9 mouse cellular contexts compared by ENCODE assay signal in genomic region chr4:137728399-137729154, GRCm38 (mm10).
DNase-seq lines count a peak whose midpoint lies in the region; ATAC-seq and TF ChIP-seq lines count a peak whose summit lies in the region.
"Had no signal": no experiment of that assay in that cellular context is flagged by ENCODE, and none has a peak within 500 bp of the region (broad histone marks: within the 10 kb centered on the region; RNA-seq: fewer than 3 reads in every experiment).

No protein-coding gene starts in this region.

- no peak overlapping the region for H3K27ac ChIP-seq in gastrocnemius, adult 2 months
- H3K27ac ChIP-seq in testis, adult 2 months (ENCODE audit: control insufficient read depth, insufficient read depth, low read depth, low read length), result no peak overlapping the region
- H3K27ac ChIP-seq in midbrain, postnatal 0 days (ENCODE audit: low read depth, low read length), result no peak overlapping the region
- H3K27ac ChIP-seq: liver, embryonic 15.5 days had no signal

- H3K27me3 ChIP-seq in testis, adult 2 months (ENCODE audit: control insufficient read depth, insufficient read depth, low read length), result no peaks in the 10 kb centered on the region
- no peaks in the 10 kb centered on the region for H3K27me3 ChIP-seq in midbrain, postnatal 0 days (ENCODE audit: insufficient read depth, low read length)

- TF ChIP-seq CTCF in gastrocnemius, adult 2 months (IDR thresholded peaks at IDR 0.05), result no peak
- TF ChIP-seq CTCF in testis, adult 2 months (IDR thresholded peaks at IDR 0.05; ENCODE audit: control insufficient read depth, insufficient read depth, insufficient replicate concordance, low read depth, low read length), result no peak
- no peak for TF ChIP-seq CTCF in midbrain, postnatal 0 days (IDR thresholded peaks at IDR 0.05)

- no peak for TF ChIP-seq POLR2A in testis, adult 2 months (IDR thresholded peaks at IDR 0.05; ENCODE audit: control insufficient read depth, low read depth, low read length)

- H3K4me3 ChIP-seq in gastrocnemius, adult 2 months, result no peak overlapping the region
- H3K4me3 ChIP-seq in testis, adult 2 months (ENCODE audit: control insufficient read depth, low read depth, low read length), result peak overlapping the region; percentile 71
- H3K4me3 ChIP-seq in midbrain, postnatal 0 days (ENCODE audit: low read depth, low read length), result no peak overlapping the region
- H3K4me3 ChIP-seq: liver, embryonic 15.5 days had no signal

- peak overlapping the region; percentile 39 for H3K4me2 ChIP-seq in midbrain, postnatal 0 days (ENCODE audit: low read depth, low read length, poor library complexity, severe bottlenecking)
- H3K4me2 ChIP-seq: liver, embryonic 15.5 days had no signal

- peak overlapping the region; percentile 42; the same call in 1 of the 2 replicates for H3K9ac ChIP-seq in midbrain, postnatal 0 days (replicated peaks; ENCODE audit: low read length, poor library complexity, severe bottlenecking)
- H3K9ac ChIP-seq: liver, embryonic 15.5 days had no signal

- DNase-seq in gastrocnemius, adult 2 months, result peak; percentile 52
- DNase-seq in gastrocnemius, postnatal 36 days, result no peak
- DNase-seq in testis, postnatal 14 days (ENCODE audit: low spot score), result no peak
- DNase-seq in induced T-regulatory cell, adult 2 months (ENCODE audit: low read depth), result peak; percentile 23
- peak; percentile 47 for DNase-seq in midbrain, postnatal 0 days (ENCODE audit: low spot score)
- no peak for DNase-seq in adrenal gland, postnatal 14 days

- intact Hi-C loops in gastrocnemius, adult 2 months (cut with DNase I), result no loop called here
- intact Hi-C loops in gastrocnemius, postnatal 36 days (cut with DNase I), result no loop called here

- H3K4me1 ChIP-seq in testis, adult 2 months (ENCODE audit: control insufficient read depth, insufficient read depth, low read length), result peaks cover 17% of the 10 kb centered on the region
- peaks cover 4% of the 10 kb centered on the region for H3K4me1 ChIP-seq in midbrain, postnatal 0 days (ENCODE audit: insufficient read depth, low read length)

- peak; percentile 8; the same call in 1 of the 2 replicates for ATAC-seq in midbrain, postnatal 0 days (ENCODE audit: low FRiP score)
- no peak for ATAC-seq in erythroid progenitor cell, adult 5-6 weeks (replicated peaks; ENCODE audit: low FRiP score, poor library complexity, severe bottlenecking)

- H3K9me3 ChIP-seq in midbrain, postnatal 0 days (ENCODE audit: low read length), result no peaks in the 10 kb centered on the region
- H3K9me3 ChIP-seq: liver, embryonic 15.5 days had no signal

- WGBS in midbrain, postnatal 0 days, result 18% methylated on average over 14 of the region's 17 CpGs

- H3K36me3 ChIP-seq in testis, adult 2 months (ENCODE audit: control insufficient read depth, insufficient read depth, low read length), result no peaks in the 10 kb centered on the region
- peaks cover 17% of the 10 kb centered on the region for H3K36me3 ChIP-seq in midbrain, postnatal 0 days (ENCODE audit: insufficient read depth, low read length)
- H3K36me3 ChIP-seq: liver, embryonic 15.5 days had no signal

Comparison
In these comparisons a context has a peak if more than half of its experiments do, and no peak if none do; other contexts are left out.
1. DNase-seq: peak in gastrocnemius, adult 2 months (single experiment), induced T-regulatory cell, adult 2 months (single experiment) and midbrain, postnatal 0 days (single experiment); none in gastrocnemius, postnatal 36 days (0 of 2), testis, postnatal 14 days (single experiment) and adrenal gland, postnatal 14 days (single experiment).